Mouse (Mus musculus) liver, embryonic 11.5 days (tissue): ENCODE results near the gene Cabin1. TPM values are rescaled to one million over a fixed set of nuclear protein-coding genes. Genes with fewer than 3 reads are reported as not detected.
"Not testable (repeated sequence)": the region's sequence is repeated elsewhere in the genome, so short reads cannot be mapped to it uniquely, and the experiment has no call there.

Experiments used
- ATAC-seq: fragments of 200-750 bp; cut with Nextera tagmentation; replicated peaks from 2 replicates; pipeline ENCODE4 v1.8.0; 2017; ENCODE audit warnings: moderate number of reproducible peaks, mild to moderate bottlenecking, moderate TSS enrichment, moderate library complexity; ENCODE audit not compliant: low FRiP score
- DNase-seq: peaks from one replicate; pipeline ENCODE4 v3.0.0-alpha.2; 2017; ENCODE audit warnings: low spot score
- H3K27ac ChIP-seq: fragments of 300-500 bp; sonication (generic); 2 replicates; pipeline ENCODE4 v1.5.1; 2014; ENCODE audit warnings: mild to moderate bottlenecking, low read depth, low read length, control low read depth
- H3K27me3 ChIP-seq: fragments of 300-500 bp; sonication (generic); replicated peaks from 2 replicates; pipeline ENCODE4 v1.6.1; 2014; ENCODE audit warnings: low read length, mixed read lengths; ENCODE audit not compliant: control insufficient read depth, insufficient read depth
- H3K36me3 ChIP-seq: fragments of 300-500 bp; sonication (generic); 2 replicates; pipeline ENCODE4 v1.6.1; 2014; ENCODE audit warnings: mild to moderate bottlenecking, low read length, moderate library complexity, mixed read lengths; ENCODE audit not compliant: control insufficient read depth, insufficient read depth
- H3K4me1 ChIP-seq: fragments of 300-500 bp; sonication (generic); replicated peaks from 2 replicates; pipeline ENCODE4 v1.6.1; 2014; ENCODE audit warnings: low read length, mixed read lengths; ENCODE audit not compliant: control insufficient read depth, insufficient read depth
- H3K4me2 ChIP-seq: fragments of 300-500 bp; sonication (generic); 2 replicates; pipeline ENCODE4 v1.6.1; 2014; ENCODE audit warnings: mild to moderate bottlenecking, control low read depth, moderate library complexity
- H3K4me3 ChIP-seq: fragments of 300-500 bp; sonication (generic); 2 replicates; pipeline ENCODE4 v1.5.1; 2014; ENCODE audit warnings: low read depth, low read length, control low read depth
- H3K9ac ChIP-seq: fragments of 300-500 bp; sonication (generic); 2 replicates; pipeline ENCODE4 v1.6.1; 2014; ENCODE audit warnings: low read depth, low read length, control low read depth
- H3K9me3 ChIP-seq: fragments of 300-500 bp; sonication (generic); 2 replicates; pipeline ENCODE4 v1.6.1; 2016; ENCODE audit warnings: low read length, inconsistent platforms, mixed read lengths; ENCODE audit not compliant: control insufficient read depth
- WGBS: fragments of 180-500 bp; shearing (Covaris S2); extraction: QIAGEN DNeasy Blood & Tissue Kit; methylation state at CpG from one replicate; pipeline ENCODE4 v1.1.7; 2014; 5-methylcytosine and 5-hydroxymethylcytosine counted together
- polyA plus RNA-seq: library from polyadenylated mRNA; unstranded; fragments of >200 nt; fragmentation: Nextera tagmentation; extraction: Ambion mirVana; gene quantifications from 2 replicates; pipeline ENCODE4 v1.2.1, GENCODE M21; 2014

Cabin1 gene
- polyA plus RNA-seq, 1 experiment from 2014 or later: 33.3 TPM

DNA sequence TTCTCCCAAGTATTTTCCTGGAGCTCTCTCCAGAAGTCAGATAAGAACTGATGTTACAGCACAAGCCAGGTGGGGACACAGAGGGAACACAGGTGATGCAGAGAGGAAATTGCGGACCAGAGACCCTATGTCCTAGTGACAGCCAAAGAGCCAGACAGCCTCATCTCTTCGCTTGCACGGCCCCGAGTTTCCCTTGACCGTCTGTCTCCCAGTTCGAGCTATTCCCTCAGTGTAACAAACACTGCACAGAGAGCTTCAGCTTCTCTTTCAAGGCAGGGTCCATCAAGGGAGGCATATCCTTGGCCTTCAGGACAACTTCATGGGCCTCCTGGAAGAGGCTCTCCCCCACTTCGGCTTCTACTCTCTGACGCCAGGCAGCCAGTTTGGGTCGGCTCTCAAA is 10.4 kb upstream of the Cabin1 start:
- H3K27ac ChIP-seq: no peak overlapping the region
- no peaks in the 10 kb centered on the region for H3K36me3 ChIP-seq
- H3K27me3 ChIP-seq: peaks cover 11% of the 10 kb centered on the region
- DNase-seq: no peak
- H3K4me2 ChIP-seq: no peak overlapping the region
- no peak overlapping the region for H3K4me3 ChIP-seq
- ATAC-seq: no peak
- H3K4me1 ChIP-seq: peaks cover 3% of the 10 kb centered on the region
- H3K9ac ChIP-seq: no peak overlapping the region
- H3K9me3 ChIP-seq: no peaks in the 10 kb centered on the region
- WGBS: 85% methylated on average over 9 of the region's 9 CpGs

DNA sequence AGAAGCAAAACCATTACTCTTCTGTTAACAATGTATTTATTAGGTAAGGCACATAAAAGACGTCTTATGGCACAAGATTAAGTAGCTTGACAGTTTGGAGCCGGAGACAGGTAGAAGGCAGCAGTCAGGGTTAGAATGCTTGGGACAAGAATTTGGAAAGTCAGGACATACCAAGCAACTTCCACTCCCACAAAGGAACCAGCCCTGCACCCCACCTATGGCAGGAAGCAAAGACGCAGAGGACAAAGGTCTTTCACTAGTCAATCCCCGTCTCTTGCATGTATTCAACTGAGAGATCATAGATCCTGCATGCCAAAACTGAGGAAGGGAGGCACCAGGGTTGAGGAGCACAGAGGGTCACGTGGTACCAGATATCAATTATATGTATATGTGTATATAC is 10.0 kb upstream of the Cabin1 start:
- H3K27me3 ChIP-seq: peaks cover 6% of the 10 kb centered on the region
- no peak for ATAC-seq
- no peak for DNase-seq
- no peaks in the 10 kb centered on the region for H3K9me3 ChIP-seq
- no peaks in the 10 kb centered on the region for H3K36me3 ChIP-seq
- H3K4me2 ChIP-seq: no peak overlapping the region; the same call in 1 of the 2 replicates
- H3K4me3 ChIP-seq: no peak overlapping the region
- no peak overlapping the region for H3K9ac ChIP-seq
- WGBS: 83% methylated on average over 5 of the region's 5 CpGs
- H3K4me1 ChIP-seq: peaks cover 3% of the 10 kb centered on the region
- H3K27ac ChIP-seq: no peak overlapping the region

DNA sequence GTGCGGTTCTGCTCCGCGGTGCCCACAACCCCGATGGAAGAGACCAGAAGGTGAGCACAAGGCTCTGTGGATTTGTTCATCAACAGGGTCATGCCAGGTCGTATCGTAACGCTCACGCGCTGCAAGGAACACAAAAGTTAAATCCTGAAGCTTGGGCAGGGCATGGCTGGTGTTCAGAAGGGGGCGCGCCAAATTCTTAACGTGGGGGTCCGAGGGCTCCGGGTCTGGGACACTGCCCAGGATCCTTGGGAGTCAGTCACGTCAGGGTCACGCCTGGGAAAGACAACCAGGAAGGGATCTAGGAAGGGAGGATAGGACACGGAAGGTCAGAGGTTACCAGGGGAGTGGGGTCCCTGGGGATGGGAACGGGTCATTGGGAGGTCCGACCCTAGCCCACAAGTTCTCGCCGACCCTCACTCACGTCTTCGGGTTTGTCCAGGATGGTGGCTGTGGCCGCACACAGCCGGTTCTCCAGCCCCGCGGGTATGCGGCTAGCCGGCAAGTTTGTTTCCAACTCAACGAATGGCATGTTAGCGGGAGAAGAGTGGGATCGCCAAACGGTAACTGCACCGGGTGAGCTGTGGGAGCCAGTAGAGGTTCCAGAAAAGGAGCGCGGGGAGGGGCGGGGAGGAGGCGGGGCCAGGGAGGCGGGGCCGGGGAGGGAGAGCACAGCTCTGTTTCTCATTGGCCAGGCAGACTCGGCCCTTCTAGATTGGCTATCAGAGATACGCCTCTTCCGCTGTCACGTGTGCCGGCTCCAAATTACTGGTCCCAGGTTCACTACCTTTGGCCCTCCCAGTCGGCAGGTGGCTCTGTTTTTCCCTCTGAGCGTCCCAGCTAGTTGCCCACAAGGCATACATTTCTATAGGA is 8.9 kb upstream of the Cabin1 start, which contains the start of gene Ddt:
Ddt (minus strand) TSS at position 620 of the 870 bp plus-strand sequence.
- Histone ChIP-seq H3K4me3 (peak within 1 kb of the TSS; percentile 64), H3K4me1 (peaks cover 3% of the 10 kb centered on the region), H3K36me3 (no peaks in the 10 kb centered on the region), H3K9ac (peak within 1 kb of the TSS; percentile 70), H3K4me2 (peak within 1 kb of the TSS; percentile 100), H3K9me3 (no peaks in the 10 kb centered on the region), H3K27me3 (peaks cover 3% of the 10 kb centered on the region; the same call in 1 of the 2 replicates), H3K27ac (peak within 1 kb of the TSS; percentile 65; the same call in 1 of the 2 replicates)
- WGBS: under 1% methylated on average over 43 of the region's 47 CpGs
- DNase-seq (peak; percentile 85), ATAC-seq (peak; percentile 91)

DNA sequence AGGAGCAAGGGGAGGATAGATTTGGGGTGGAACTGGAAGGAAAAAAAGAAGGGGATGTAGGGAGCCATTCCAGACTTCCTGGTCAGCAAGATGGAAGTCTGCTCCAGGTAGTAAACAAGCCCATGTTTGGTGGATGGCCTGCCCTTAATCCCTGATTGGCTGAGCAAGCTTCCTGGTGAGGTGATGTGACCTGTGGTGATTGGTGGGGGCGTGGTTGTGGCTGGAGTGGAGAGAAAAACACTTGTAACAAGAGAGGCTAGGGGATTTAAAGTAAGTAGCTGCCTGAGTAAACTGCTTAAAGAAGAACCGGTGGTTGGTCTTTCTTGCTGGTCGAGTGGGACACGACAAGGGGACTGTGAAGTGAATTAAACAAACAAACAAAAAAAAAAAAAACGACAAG is 3.6 kb upstream of the Cabin1 start:
- H3K4me3 ChIP-seq, DNase-seq, H3K4me1 ChIP-seq, H3K36me3 ChIP-seq, H3K27ac ChIP-seq, ATAC-seq, H3K9ac ChIP-seq, H3K9me3 ChIP-seq, H3K27me3 ChIP-seq, H3K4me2 ChIP-seq: not testable (repeated sequence)
- 32% methylated on average over 5 of the region's 5 CpGs for WGBS

DNA sequence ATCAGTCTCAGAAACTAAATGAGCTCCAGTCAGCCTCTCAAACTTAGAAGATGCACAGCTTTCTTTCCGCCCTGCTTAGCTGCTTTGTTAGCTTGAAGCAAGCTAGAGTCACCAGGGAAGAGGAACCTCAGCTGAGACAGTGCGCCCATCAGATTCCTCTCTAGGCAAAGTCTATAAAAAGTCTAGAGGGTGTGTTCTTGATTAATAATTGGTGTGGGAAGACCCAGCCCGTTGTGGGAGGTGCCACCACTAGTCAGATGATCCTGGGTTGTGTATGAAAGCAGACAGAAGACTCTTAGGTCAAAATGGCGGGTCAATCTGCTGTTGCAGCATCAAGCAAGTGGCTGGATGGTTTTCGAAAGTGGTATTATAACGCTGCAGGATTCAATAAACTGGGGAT is 2.7 kb upstream of the Cabin1 start:
- H3K27ac ChIP-seq: no peak overlapping the region
- 76% methylated on average over 6 of the region's 6 CpGs for WGBS
- peaks cover 3% of the 10 kb centered on the region for H3K4me1 ChIP-seq
- H3K9me3 ChIP-seq: no peaks in the 10 kb centered on the region
- no peak for ATAC-seq
- no peak overlapping the region for H3K4me3 ChIP-seq
- no peak for DNase-seq
- no peaks in the 10 kb centered on the region for H3K27me3 ChIP-seq
- no peaks in the 10 kb centered on the region for H3K36me3 ChIP-seq
- H3K9ac ChIP-seq: no peak overlapping the region
- H3K4me2 ChIP-seq: no peak overlapping the region

DNA sequence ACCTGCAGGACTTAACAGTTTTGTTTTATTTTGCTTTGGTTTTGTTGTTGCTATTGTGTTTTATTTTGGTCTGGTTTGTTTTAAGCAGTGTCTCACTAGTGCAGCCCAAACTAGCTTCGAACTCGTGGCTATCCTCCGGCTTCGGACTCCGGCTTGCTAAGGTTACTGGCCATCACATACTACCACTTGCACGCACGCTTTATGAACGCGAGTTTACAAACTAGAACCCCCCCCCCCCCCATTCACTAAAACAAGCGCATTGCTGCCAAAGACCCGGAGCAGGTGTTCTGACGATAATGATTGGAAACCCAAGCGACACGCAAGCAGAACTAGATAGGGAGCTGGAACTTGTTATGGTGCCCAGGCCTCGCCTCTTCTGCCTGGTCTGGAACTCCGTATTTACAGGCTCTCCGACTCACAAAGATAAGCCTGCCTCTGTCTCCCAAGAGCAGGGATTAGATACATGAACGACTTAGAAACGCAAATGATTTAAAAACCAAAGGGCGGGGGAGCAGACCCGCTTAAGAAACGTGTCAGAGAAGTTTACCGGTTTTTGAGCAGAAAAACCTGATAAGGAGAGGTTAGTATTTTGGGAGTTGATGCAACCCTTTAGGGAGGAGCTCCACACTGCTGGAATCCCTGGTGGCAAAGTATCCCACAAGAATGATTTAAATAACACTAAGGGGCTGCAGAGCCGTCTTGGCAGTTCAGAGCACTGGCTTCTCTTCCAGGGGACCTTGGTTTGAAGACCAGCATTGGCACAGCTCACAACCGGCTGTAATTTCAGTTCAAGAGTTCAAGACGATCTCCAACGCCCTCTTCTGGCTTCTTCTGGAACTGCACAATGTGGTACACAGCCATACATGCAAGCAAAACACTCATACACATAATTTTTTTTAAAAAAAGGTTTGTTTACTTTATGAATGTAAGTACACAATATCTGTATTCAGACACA is 655 bp upstream of the Cabin1 start:
- Histone ChIP-seq H3K4me2 (peak overlapping the region; percentile 87), H3K27ac (peak overlapping the region; percentile 91), H3K27me3 (no peaks in the 10 kb centered on the region), H3K9ac (peak overlapping the region; percentile 62), H3K4me1 (peaks cover 3% of the 10 kb centered on the region; the same call in 1 of the 2 replicates), H3K36me3 (peaks cover 10% of the 10 kb centered on the region; the same call in 1 of the 2 replicates), H3K4me3 (peak overlapping the region; percentile 79), H3K9me3 (no peaks in the 10 kb centered on the region)
- peak; percentile 83 for DNase-seq
- peak; percentile 60 for ATAC-seq
- WGBS: 1% methylated on average over 27 of the region's 27 CpGs

DNA sequence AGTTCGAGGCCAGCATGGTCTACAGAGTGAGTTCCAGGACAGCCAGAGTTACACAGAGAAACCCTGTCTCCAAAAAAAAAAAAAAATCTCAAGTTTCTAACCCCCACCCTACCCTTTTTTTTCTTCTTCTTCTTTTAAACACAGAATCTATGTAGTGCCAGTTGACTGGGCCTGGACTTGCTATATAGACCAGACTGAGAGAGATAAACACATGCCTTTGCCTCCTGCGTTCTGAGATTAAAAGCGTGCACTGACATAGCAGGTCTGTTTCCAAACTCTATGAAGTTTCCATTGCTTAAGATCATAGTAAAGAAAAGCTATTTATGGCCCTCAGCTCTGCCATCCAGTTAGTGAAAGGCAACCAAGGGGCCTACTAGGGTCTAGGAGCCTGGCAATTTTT is 1.7 kb downstream of the Cabin1 start:
- Histone ChIP-seq H3K36me3 (peaks cover 14% of the 10 kb centered on the region; the same call in 1 of the 2 replicates), H3K9me3 (no peaks in the 10 kb centered on the region), H3K27me3 (no peaks in the 10 kb centered on the region), H3K27ac (peak overlapping the region; percentile 85), H3K4me1 (peaks cover 3% of the 10 kb centered on the region; the same call in 1 of the 2 replicates), H3K4me2 (peak overlapping the region; percentile 87), H3K9ac (peak overlapping the region; percentile 43; the same call in 1 of the 2 replicates), H3K4me3 (peak overlapping the region; percentile 33)
- peak; percentile 60 for ATAC-seq
- 75% methylated on average over 3 of the region's 3 CpGs for WGBS
- DNase-seq: no peak

DNA sequence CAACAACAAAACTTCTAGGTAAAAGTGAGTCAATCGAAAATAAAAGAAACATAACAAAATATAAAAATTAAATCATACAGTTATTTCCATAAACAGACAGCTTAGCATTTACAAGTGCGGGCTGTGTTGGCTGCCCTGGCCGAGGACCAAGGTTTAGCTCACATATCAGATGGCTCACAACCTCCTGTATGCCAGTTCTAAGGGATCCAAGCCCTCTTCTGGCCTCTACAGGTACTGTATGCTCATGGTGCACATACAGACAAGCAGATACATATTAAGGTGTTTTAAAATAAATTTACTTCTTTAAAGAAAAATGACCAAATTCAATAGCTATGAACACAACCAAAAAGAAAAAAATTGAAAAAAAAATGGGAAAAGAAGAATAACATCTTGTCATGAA is 3.8 kb downstream of the Cabin1 start:
- 96% methylated on average over 3 of the region's 3 CpGs for WGBS
- Histone ChIP-seq H3K27ac (no peak overlapping the region), H3K4me2 (no peak overlapping the region), H3K4me3 (no peak overlapping the region), H3K9ac (no peak overlapping the region), H3K9me3 (no peaks in the 10 kb centered on the region), H3K4me1 (peaks cover 3% of the 10 kb centered on the region; the same call in 1 of the 2 replicates), H3K27me3 (no peaks in the 10 kb centered on the region), H3K36me3 (peaks cover 14% of the 10 kb centered on the region; the same call in 1 of the 2 replicates)
- ATAC-seq (no peak), DNase-seq (no peak)
